Mouse (Mus musculus) midbrain, embryonic 14.5 days (tissue): Measurements from ENCODE around the gene Srp54c. TPM values are rescaled to one million over a fixed set of nuclear protein-coding genes. Genes with fewer than 3 reads are reported as not detected.

Source experiments
- ATAC-seq: fragments of 200-750 bp; cut with Nextera tagmentation; 2 replicates; pipeline ENCODE4 v1.8.0; 2017; ENCODE audit warnings: moderate number of reproducible peaks, moderate library complexity; ENCODE audit not compliant: low FRiP score, low TSS enrichment
- DNase-seq: peaks from one replicate; pipeline ENCODE4 v3.0.0-alpha.2; 2015
- H3K27ac ChIP-seq: fragments of 300-500 bp; sonication (generic); replicated peaks from 2 replicates; pipeline ENCODE4 v1.5.1; 2014; ENCODE audit warnings: mild to moderate bottlenecking, low read depth, low read length, moderate library complexity
- H3K27me3 ChIP-seq: fragments of 300-500 bp; sonication (generic); 2 replicates; pipeline ENCODE4 v1.6.1; 2014; ENCODE audit warnings: low read length, control low read depth, mixed read lengths; ENCODE audit not compliant: control insufficient read depth, insufficient read depth
- H3K36me3 ChIP-seq: fragments of 300-500 bp; sonication (generic); 2 replicates; pipeline ENCODE4 v1.6.1; 2014; ENCODE audit warnings: low read length, control low read depth; ENCODE audit not compliant: control insufficient read depth, insufficient read depth
- H3K4me1 ChIP-seq: fragments of 300-500 bp; sonication (generic); 2 replicates; pipeline ENCODE4 v1.6.1; 2014; ENCODE audit warnings: mild to moderate bottlenecking, antibody characterized with exemption, low read length, control low read depth; ENCODE audit not compliant: control insufficient read depth, insufficient read depth
- H3K4me2 ChIP-seq: fragments of 300-500 bp; sonication (generic); 2 replicates; pipeline ENCODE4 v1.6.1; 2014; ENCODE audit warnings: mild to moderate bottlenecking, low read length, moderate library complexity
- H3K4me3 ChIP-seq: fragments of 300-500 bp; sonication (generic); replicated peaks from 2 replicates; pipeline ENCODE4 v1.5.1; 2014; ENCODE audit warnings: low read depth, low read length
- H3K9ac ChIP-seq: fragments of 300-500 bp; sonication (generic); replicated peaks from 2 replicates; pipeline ENCODE4 v1.6.1; 2014; ENCODE audit warnings: mild to moderate bottlenecking, low read length, moderate library complexity
- H3K9me3 ChIP-seq: fragments of 300-500 bp; sonication (generic); 2 replicates; pipeline ENCODE4 v1.6.1; 2016; ENCODE audit warnings: low read length, control low read depth, mixed read lengths; ENCODE audit not compliant: control insufficient read depth
- WGBS: fragments of 180-500 bp; shearing (Covaris S2); extraction: QIAGEN DNeasy Blood & Tissue Kit; methylation state at CpG from one replicate; pipeline ENCODE4 v1.1.7; 2014; 5-methylcytosine and 5-hydroxymethylcytosine counted together
- polyA plus RNA-seq: library from polyadenylated mRNA; unstranded; fragments of >200 nt; fragmentation: Nextera tagmentation; extraction: Ambion mirVana; gene quantifications from 2 replicates; pipeline ENCODE4 v1.2.1, GENCODE M21; 2014

The Srp54c gene
- polyA plus RNA-seq, 1 experiment from 2014 or later, result 86.1 TPM

- no peak overlapping the region for H3K9ac ChIP-seq
- ATAC-seq, result no peak
- H3K9me3 ChIP-seq, result no peaks in the 10 kb centered on the region
- no peak overlapping the region for H3K4me3 ChIP-seq
- peaks cover 2% of the 10 kb centered on the region for H3K36me3 ChIP-seq
- H3K27me3 ChIP-seq, result no peaks in the 10 kb centered on the region
- H3K4me1 ChIP-seq, result peaks cover 14% of the 10 kb centered on the region
- H3K27ac ChIP-seq, result no peak overlapping the region
- WGBS, result 99% methylated on average over 4 of the region's 4 CpGs
- H3K4me2 ChIP-seq, result no peak overlapping the region
- no peak for DNase-seq
Measured at GRCm38 (mm10) chr12:55306371-55306770, 76.4 kb downstream of the Srp54c start.

- Histone ChIP-seq H3K27me3 (no peaks in the 10 kb centered on the region), H3K4me2 (no peak overlapping the region), H3K9ac (no peak overlapping the region), H3K4me3 (no peak overlapping the region), H3K9me3 (no peaks in the 10 kb centered on the region), H3K36me3 (peaks cover 2% of the 10 kb centered on the region), H3K27ac (no peak overlapping the region), H3K4me1 (peaks cover 8% of the 10 kb centered on the region)
- 51% methylated on average over 6 of the region's 6 CpGs for WGBS
- ATAC-seq (no peak), DNase-seq (no peak)
Measured at GRCm38 (mm10) chr12:55307566-55307965, 77.6 kb downstream of the Srp54c start.

- DNase-seq, result no peak
- H3K4me3 ChIP-seq, result no peak overlapping the region
- peaks cover 5% of the 10 kb centered on the region for H3K4me1 ChIP-seq
- no peaks in the 10 kb centered on the region for H3K9me3 ChIP-seq
- WGBS, result 93% methylated on average over 9 of the region's 9 CpGs
- H3K36me3 ChIP-seq, result peaks cover 2% of the 10 kb centered on the region
- ATAC-seq, result no peak
- H3K9ac ChIP-seq, result no peak overlapping the region
- H3K27ac ChIP-seq, result no peak overlapping the region
- H3K4me2 ChIP-seq, result no peak overlapping the region
- no peaks in the 10 kb centered on the region for H3K27me3 ChIP-seq
Measured at GRCm38 (mm10) chr12:55308731-55309130, 78.8 kb downstream of the Srp54c start.

GRCm38 (mm10) chr12:55309501-55309900 is 79.5 kb downstream of the Srp54c start:
- no peak overlapping the region for H3K4me3 ChIP-seq
- no peak overlapping the region for H3K9ac ChIP-seq
- H3K9me3 ChIP-seq, result no peaks in the 10 kb centered on the region
- no peak for DNase-seq
- peaks cover 2% of the 10 kb centered on the region for H3K36me3 ChIP-seq
- WGBS, result 77% methylated on average over 8 of the region's 8 CpGs
- H3K4me2 ChIP-seq, result no peak overlapping the region
- no peak overlapping the region for H3K27ac ChIP-seq
- H3K27me3 ChIP-seq, result no peaks in the 10 kb centered on the region
- no peak for ATAC-seq
- no peaks in the 10 kb centered on the region; the same call in 1 of the 2 replicates for H3K4me1 ChIP-seq

- no peak overlapping the region for H3K4me3 ChIP-seq
- no peak overlapping the region for H3K27ac ChIP-seq
- no peak overlapping the region for H3K4me2 ChIP-seq
- ATAC-seq, result no peak
- peaks cover 2% of the 10 kb centered on the region; the same call in 1 of the 2 replicates for H3K36me3 ChIP-seq
- no peaks in the 10 kb centered on the region for H3K4me1 ChIP-seq
- H3K9ac ChIP-seq, result no peak overlapping the region
- no peak for DNase-seq
- no peaks in the 10 kb centered on the region for H3K9me3 ChIP-seq
- 82% methylated on average over 7 of the region's 7 CpGs for WGBS
- H3K27me3 ChIP-seq, result no peaks in the 10 kb centered on the region
Measured at GRCm38 (mm10) chr12:55311841-55312240, 81.9 kb downstream of the Srp54c start.

Other genes starting within 250 kb of the Srp54c start
- gene Gm20403, start 243.6 kb upstream of the Srp54c start, polyA plus RNA-seq, result not detected in 2 replicates
- gene Baz1a, start 215.8 kb upstream of the Srp54c start, polyA plus RNA-seq, result 7.1 and 8.5 TPM in 2 replicates
- gene 2700097O09Rik, start 150.1 kb upstream of the Srp54c start, polyA plus RNA-seq, result 31.8 and 32.3 TPM in 2 replicates
- gene Srp54a, start 149.9 kb upstream of the Srp54c start, polyA plus RNA-seq, result 193 and 227 TPM in 2 replicates
- gene Fam177a, start 105.7 kb upstream of the Srp54c start, polyA plus RNA-seq, result 45.6 and 48.2 TPM in 2 replicates
- 65.2 and 72.7 TPM in 2 replicates for gene Srp54b, start 75.1 kb upstream of the Srp54c start, polyA plus RNA-seq
- not detected in 2 replicates for gene 1700047I17Rik2, start 30.6 kb upstream of the Srp54c start, polyA plus RNA-seq
- gene 1110008L16Rik, start 69.4 kb downstream of the Srp54c start, polyA plus RNA-seq, result 9.5 and 10.5 TPM in 2 replicates
- gene Ppp2r3c, start 72.8 kb downstream of the Srp54c start, polyA plus RNA-seq, result 20.4 and 25.7 TPM in 2 replicates
- 448 and 461 TPM in 2 replicates for gene Psma6, start 154.1 kb downstream of the Srp54c start, polyA plus RNA-seq